Mouse (Mus musculus) myocyte (in vitro differentiated cells): ENCODE data around the gene C2cd2l. TPM values are rescaled to one million over a fixed set of nuclear protein-coding genes. Genes with fewer than 3 reads are reported as not detected.

Experiments
- H3K27me3 ChIP-seq: one replicate; pipeline ENCODE4 v1.6.1; 2011; ENCODE audit not compliant: control insufficient read depth, insufficient read depth, insufficient read length
- H3K36me3 ChIP-seq: one replicate; pipeline ENCODE4 v1.6.1; 2011; ENCODE audit not compliant: control insufficient read depth, insufficient read depth
- H3K4me2 ChIP-seq: one replicate; pipeline ENCODE4 v1.6.1; 2011; ENCODE audit warnings: low read depth, control low read depth
- H3K4me3 ChIP-seq: one replicate; pipeline ENCODE4 v1.5.1; 2011; ENCODE audit warnings: mild to moderate bottlenecking, control low read depth, moderate library complexity
- H3K79me2 ChIP-seq: one replicate; pipeline ENCODE4 v1.6.1; 2011; ENCODE audit not compliant: control insufficient read depth, insufficient read depth
- H3ac ChIP-seq: one replicate; pipeline ENCODE4 v1.6.1; 2011; ENCODE audit not compliant: control insufficient read depth, insufficient read length
- CEBPB ChIP-seq: IDR thresholded peaks from 2 replicates; pipeline ENCODE4 v1.6.1; 2011; ENCODE audit warnings: mild to moderate bottlenecking, moderate library complexity; ENCODE audit not compliant: poor library complexity, insufficient read depth, severe bottlenecking
- E2F4 ChIP-seq: IDR thresholded peaks from one replicate; pipeline ENCODE4 v1.6.1; 2011; ENCODE audit warnings: mild to moderate bottlenecking, control low read depth, moderate library complexity; ENCODE audit not compliant: insufficient read depth
- MAX ChIP-seq: IDR thresholded peaks from one replicate; pipeline ENCODE4 v1.6.1; 2011; ENCODE audit warnings: low read depth, mild to moderate bottlenecking, control low read depth
- MYOD1 ChIP-seq, 3 experiments: IDR thresholded peaks; one replicate each; pipeline ENCODE4 v1.6.1; 2011; ENCODE audit warnings: control low read depth in 2 of 3, low read depth in 2 of 3, mild to moderate bottlenecking in 2 of 3, moderate library complexity in 1 of 3; ENCODE audit not compliant: insufficient read length in 2 of 3, control insufficient read depth in 1 of 3
- MYOG ChIP-seq, 3 experiments: IDR thresholded peaks; one replicate each; pipeline ENCODE4 v1.6.1; 2011; ENCODE audit warnings: control low read depth in 2 of 3, low read depth in 2 of 3, mild to moderate bottlenecking in 2 of 3; ENCODE audit not compliant: insufficient read length in 2 of 3, control insufficient read depth in 1 of 3, insufficient read depth in 1 of 3
- POLR2A ChIP-seq: IDR thresholded peaks from one replicate; pipeline ENCODE4 v1.6.1; 2011; ENCODE audit warnings: low read depth, mild to moderate bottlenecking, control low read depth, moderate library complexity; ENCODE audit not compliant: insufficient read length
- POLR2AphosphoS2 ChIP-seq: IDR thresholded peaks from one replicate; pipeline ENCODE4 v1.6.1; 2011; ENCODE audit warnings: low read depth, control low read depth; ENCODE audit not compliant: insufficient read length
- REST ChIP-seq: IDR thresholded peaks from one replicate; pipeline ENCODE4 v1.6.1; 2011; ENCODE audit warnings: mild to moderate bottlenecking, control low read depth, moderate library complexity; ENCODE audit not compliant: insufficient read depth, insufficient read length
- SRF ChIP-seq: IDR thresholded peaks from one replicate; pipeline ENCODE4 v1.6.1; 2011; ENCODE audit warnings: low read depth; ENCODE audit not compliant: control insufficient read depth, insufficient read length
- TCF12 ChIP-seq: IDR thresholded peaks from one replicate; pipeline ENCODE4 v1.6.1; 2011; ENCODE audit warnings: mild to moderate bottlenecking, control low read depth; ENCODE audit not compliant: poor library complexity, insufficient read depth, severe bottlenecking
- TCF3 ChIP-seq: IDR thresholded peaks from one replicate; pipeline ENCODE4 v1.6.1; 2011; ENCODE audit warnings: low read depth, control low read depth; ENCODE audit not compliant: insufficient read length
- USF1 ChIP-seq: IDR thresholded peaks from one replicate; pipeline ENCODE4 v1.6.1; 2011; ENCODE audit warnings: low read depth, mild to moderate bottlenecking, control low read depth, moderate library complexity
- polyA plus RNA-seq: library from polyadenylated mRNA; unstranded; fragments of >200 nt; fragmentation: generic; extraction: Trizol; gene quantifications from one replicate; pipeline ENCODE4 v1.2.1, GENCODE M21; 2012; ENCODE audit warnings: missing spikeins

The C2cd2l gene
- polyA plus RNA-seq, 1 experiment: 18.1 TPM

DNA sequence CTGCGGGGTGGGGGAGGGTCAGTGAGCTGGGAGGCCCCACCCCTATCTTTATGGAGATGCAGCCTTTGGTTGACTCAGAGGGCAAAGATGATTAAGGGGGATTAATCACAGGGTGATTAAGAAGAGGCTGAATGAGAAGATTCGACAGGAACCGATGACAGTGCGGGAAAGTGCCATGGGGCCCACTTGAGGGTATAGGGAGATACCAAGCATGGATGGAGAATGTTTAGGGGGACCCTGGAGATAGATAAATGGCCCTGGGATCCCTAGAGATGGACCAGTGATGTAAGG lies 5.9 kb downstream of the C2cd2l start:
- Histone ChIP-seq H3K27me3 (no peaks in the 10 kb centered on the region), H3ac (no peak overlapping the region), H3K36me3 (peaks cover 3% of the 10 kb centered on the region), H3K4me2 (no peak overlapping the region), H3K79me2 (no peaks in the 10 kb centered on the region), H3K4me3 (no peak overlapping the region)
- no peak for TF ChIP-seq CEBPB
- no peak for TF ChIP-seq POLR2AphosphoS2
- no peak for TF ChIP-seq SRF
- no peak for TF ChIP-seq MYOD1 (IDR thresholded peaks at IDR 0.05; ENCODE audit: control insufficient read depth in 1 of 3, insufficient read length in 2 of 3, low read depth in 2 of 3)
- no peak for TF ChIP-seq USF1

- Histone ChIP-seq H3ac (no peak overlapping the region), H3K79me2 (no peaks in the 10 kb centered on the region), H3K27me3 (no peaks in the 10 kb centered on the region), H3K4me3 (no peak overlapping the region), H3K36me3 (peaks cover 3% of the 10 kb centered on the region), H3K4me2 (no peak overlapping the region)
- no peak for TF ChIP-seq REST
- TF ChIP-seq USF1: no peak
- TF ChIP-seq E2F4: no peak
- TF ChIP-seq TCF12: no peak
- no peak for TF ChIP-seq MYOG (IDR thresholded peaks at IDR 0.05; ENCODE audit: control insufficient read depth in 1 of 3, insufficient read depth in 1 of 3, insufficient read length in 2 of 3, low read depth in 2 of 3)
- TF ChIP-seq MYOD1 (IDR thresholded peaks at IDR 0.05; ENCODE audit: control insufficient read depth in 1 of 3, insufficient read length in 2 of 3, low read depth in 2 of 3): no peak
- no peak for TF ChIP-seq POLR2AphosphoS2
- no peak for TF ChIP-seq TCF3
- no peak for TF ChIP-seq MAX
- no peak for TF ChIP-seq CEBPB
- TF ChIP-seq SRF: no peak
- no peak for TF ChIP-seq POLR2A
Observed at GRCm38 (mm10) chr9:44313476-44314256, 6.4 kb downstream of the C2cd2l start.

DNA sequence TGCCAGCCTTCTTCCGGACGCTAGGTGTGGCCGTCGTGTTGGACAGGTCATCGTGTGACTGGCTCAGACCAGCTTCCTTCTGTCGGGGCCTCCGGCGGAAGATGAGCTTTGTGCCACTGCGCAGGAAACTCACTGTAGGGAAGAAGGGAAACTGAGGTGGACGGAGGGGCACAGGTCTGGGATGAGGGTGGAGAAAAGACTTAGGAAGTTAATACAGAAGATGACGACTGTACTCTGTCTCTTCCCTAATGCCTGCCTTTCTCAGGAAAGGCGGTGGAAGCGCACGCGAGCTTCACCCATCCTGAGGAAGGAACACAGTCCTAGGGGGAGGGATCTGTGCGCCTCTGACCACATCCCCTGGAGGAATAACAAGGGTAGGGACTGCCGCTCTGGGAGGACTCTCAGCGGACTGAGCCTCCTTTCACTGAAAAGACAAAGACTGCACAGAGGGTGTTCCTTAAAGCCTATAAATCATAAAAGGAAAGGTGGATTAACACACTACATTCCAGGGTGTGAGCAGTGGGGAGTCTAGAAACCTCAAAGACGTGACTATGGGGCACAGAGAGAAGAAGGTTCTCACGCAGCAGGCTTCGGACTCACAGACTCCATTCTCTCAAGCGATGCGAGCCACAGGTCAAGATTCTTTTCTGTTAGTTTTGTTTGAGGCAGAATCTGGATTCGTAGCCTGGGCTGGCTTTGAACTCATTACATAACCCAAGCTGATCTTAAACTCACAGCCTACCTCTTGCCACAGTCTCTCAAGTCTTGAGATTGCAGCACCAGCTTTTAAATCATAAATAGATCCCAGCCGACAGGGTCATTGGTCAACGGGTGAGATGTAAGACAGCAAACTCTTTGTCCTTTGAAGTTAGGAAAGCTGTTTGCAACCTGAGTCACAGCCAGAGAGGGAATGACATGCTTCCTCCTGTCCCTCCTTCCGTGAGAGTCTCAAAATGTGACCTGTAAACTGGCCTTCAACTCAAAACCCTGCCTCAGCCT lies 8.7 kb downstream of the C2cd2l start:
- TF ChIP-seq TCF3: no peak
- TF ChIP-seq USF1: no peak
- TF ChIP-seq MYOD1 (IDR thresholded peaks at IDR 0.05; ENCODE audit: control insufficient read depth in 1 of 3, insufficient read length in 2 of 3, low read depth in 2 of 3): no peak
- TF ChIP-seq SRF: no peak
- TF ChIP-seq TCF12: no peak
- no peak for TF ChIP-seq MAX
- no peak for TF ChIP-seq POLR2AphosphoS2
- no peak for TF ChIP-seq POLR2A
- TF ChIP-seq E2F4: no peak
- no peak for TF ChIP-seq MYOG (IDR thresholded peaks at IDR 0.05; ENCODE audit: control insufficient read depth in 1 of 3, insufficient read depth in 1 of 3, insufficient read length in 2 of 3, low read depth in 2 of 3)
- no peak for TF ChIP-seq CEBPB
- TF ChIP-seq REST: no peak
- Histone ChIP-seq H3K27me3 (no peaks in the 10 kb centered on the region), H3K36me3 (peaks cover 3% of the 10 kb centered on the region), H3K79me2 (no peaks in the 10 kb centered on the region), H3ac (no peak overlapping the region), H3K4me2 (no peak overlapping the region), H3K4me3 (no peak overlapping the region)

GRCm38 (mm10) chr9:44310750-44311135 lies 9.3 kb downstream of the C2cd2l start:
- no peak overlapping the region for H3K4me3 ChIP-seq
- H3K4me2 ChIP-seq: no peak overlapping the region

More at GRCm38 (mm10) chr9:44310750-44311135, 9.3 kb downstream of the C2cd2l start:
- peaks cover 3% of the 10 kb centered on the region for H3K36me3 ChIP-seq
- no peaks in the 10 kb centered on the region for H3K79me2 ChIP-seq
- TF ChIP-seq MYOG (IDR thresholded peaks at IDR 0.05; ENCODE audit: control insufficient read depth in 1 of 3, insufficient read depth in 1 of 3, insufficient read length in 2 of 3, low read depth in 2 of 3) (no peak), TCF3 (no peak), E2F4 (no peak), REST (no peak), POLR2A (no peak), SRF (no peak), USF1 (no peak), MYOD1 (IDR thresholded peaks at IDR 0.05; ENCODE audit: control insufficient read depth in 1 of 3, insufficient read length in 2 of 3, low read depth in 2 of 3) (no peak), CEBPB (no peak), MAX (no peak), TCF12 (no peak), POLR2AphosphoS2 (no peak)
- H3ac ChIP-seq: no peak overlapping the region
- no peaks in the 10 kb centered on the region for H3K27me3 ChIP-seq
